In genomic region chr4:155696261-155697255, GRCm38 (mm10) we compare ENCODE assay signal across 9 mouse cellular contexts. TPM values are rescaled to one million over a fixed set of nuclear protein-coding genes. Genes with fewer than 3 reads are reported as not detected.
A peak's percentile ranks its signal among the peaks of the same experiment; 100 is the strongest.
DNase-seq lines count a peak whose midpoint lies in the region; ATAC-seq lines count a peak whose summit lies in the region.
"Had no signal": no experiment of that assay in that cellular context is flagged by ENCODE, and none has a peak within 500 bp of the region (broad histone marks: within the 10 kb centered on the region; RNA-seq: fewer than 3 reads in every experiment).

No protein-coding gene starts in this region.

- DNase-seq in limb, embryonic 10.5 days (ENCODE audit: low spot score): no peak
- peak; percentile 72 to 91 for DNase-seq in adrenal gland, adult (ENCODE audit: inconsistent age in 2 of 2, low spot score in 1 of 2)
- DNase-seq in gastrocnemius, adult 18-20 months (ENCODE audit: low spot score): no peak
- no peak for DNase-seq in heart, postnatal 36 days

- WGBS in limb, embryonic 12.5 days: 75% methylated on average over 16 of the region's 16 CpGs
- 77% methylated on average over 16 of the region's 16 CpGs for WGBS in limb, embryonic 10.5 days
- 64% methylated on average over 16 of the region's 16 CpGs for WGBS in embryonic facial prominence, embryonic 15.5 days
- 77% methylated on average over 16 of the region's 16 CpGs for WGBS in neural tube, embryonic 13.5 days

- H3K4me3 ChIP-seq in limb, embryonic 12.5 days (replicated peaks): 0 out of 2 replicates have a peak overlapping the region, but pooled peaks have one; percentile 79
- H3K4me3 ChIP-seq in limb, embryonic 10.5 days: no peak overlapping the region
- H3K4me3 ChIP-seq in embryonic facial prominence, embryonic 15.5 days (replicated peaks): no peak overlapping the region
- H3K4me3 ChIP-seq in neural tube, embryonic 13.5 days: peak overlapping the region; percentile 71
- H3K4me3 ChIP-seq: heart, embryonic 15.5 days had no signal

- H3K4me1 ChIP-seq in limb, embryonic 12.5 days (replicated peaks): peaks cover 16% of the 10 kb centered on the region
- peaks cover 23% of the 10 kb centered on the region for H3K4me1 ChIP-seq in limb, embryonic 10.5 days
- H3K4me1 ChIP-seq in embryonic facial prominence, embryonic 15.5 days: peaks cover 26% of the 10 kb centered on the region
- peaks cover 32% of the 10 kb centered on the region for H3K4me1 ChIP-seq in neural tube, embryonic 13.5 days (replicated peaks)

- H3K27me3 ChIP-seq in limb, embryonic 12.5 days: peaks cover 20% of the 10 kb centered on the region
- peaks cover 47% of the 10 kb centered on the region for H3K27me3 ChIP-seq in limb, embryonic 10.5 days (ENCODE audit: low read depth, poor library complexity, severe bottlenecking)
- no peaks in the 10 kb centered on the region for H3K27me3 ChIP-seq in embryonic facial prominence, embryonic 15.5 days
- peaks cover 27% of the 10 kb centered on the region for H3K27me3 ChIP-seq in neural tube, embryonic 13.5 days

- H3K36me3 ChIP-seq in limb, embryonic 12.5 days: no peaks in the 10 kb centered on the region
- no peaks in the 10 kb centered on the region for H3K36me3 ChIP-seq in limb, embryonic 10.5 days
- no peaks in the 10 kb centered on the region for H3K36me3 ChIP-seq in embryonic facial prominence, embryonic 15.5 days
- no peaks in the 10 kb centered on the region for H3K36me3 ChIP-seq in neural tube, embryonic 13.5 days
- H3K36me3 ChIP-seq: heart, embryonic 15.5 days had no signal

- no peak for ATAC-seq in limb, embryonic 12.5 days (ENCODE audit: insufficient number of reproducible peaks, insufficient read depth, low FRiP score, low TSS enrichment, low read depth)
- ATAC-seq in embryonic facial prominence, embryonic 15.5 days (ENCODE audit: insufficient number of reproducible peaks, low FRiP score, low TSS enrichment, low read depth): no peak
- no peak for ATAC-seq in neural tube, embryonic 13.5 days (ENCODE audit: low read depth)
- ATAC-seq in CD4-positive, CD25-positive, alpha-beta regulatory T cell, adult 4 months: no peak

- no peak overlapping the region for H3K27ac ChIP-seq in limb, embryonic 12.5 days
- no peak overlapping the region for H3K27ac ChIP-seq in limb, embryonic 10.5 days
- no peak overlapping the region for H3K27ac ChIP-seq in embryonic facial prominence, embryonic 15.5 days (replicated peaks)
- H3K27ac ChIP-seq in neural tube, embryonic 13.5 days (replicated peaks): no peak overlapping the region
- H3K27ac ChIP-seq: heart, embryonic 15.5 days had no signal

- H3K4me2 ChIP-seq in limb, embryonic 12.5 days: peak overlapping the region; percentile 88
- peak overlapping the region; percentile 95; the same call in 1 of the 2 replicates for H3K4me2 ChIP-seq in embryonic facial prominence, embryonic 15.5 days (replicated peaks)
- peak overlapping the region; percentile 89 for H3K4me2 ChIP-seq in neural tube, embryonic 13.5 days
- H3K4me2 ChIP-seq: heart, embryonic 15.5 days had no signal

- no peaks in the 10 kb centered on the region for H3K9me3 ChIP-seq in limb, embryonic 12.5 days
- no peaks in the 10 kb centered on the region for H3K9me3 ChIP-seq in limb, embryonic 10.5 days (replicated peaks)
- no peaks in the 10 kb centered on the region for H3K9me3 ChIP-seq in embryonic facial prominence, embryonic 15.5 days (replicated peaks)
- no peaks in the 10 kb centered on the region for H3K9me3 ChIP-seq in neural tube, embryonic 13.5 days
- H3K9me3 ChIP-seq: heart, embryonic 15.5 days had no signal

- intact Hi-C loops in heart, postnatal 36 days (cut with DNase I): no loop called here

- H3K9ac ChIP-seq in limb, embryonic 12.5 days (replicated peaks): 0 out of 2 replicates have a peak overlapping the region, but pooled peaks have one; percentile 40
- 0 out of 2 replicates have a peak overlapping the region, but pooled peaks have one; percentile 2 for H3K9ac ChIP-seq in embryonic facial prominence, embryonic 15.5 days
- H3K9ac ChIP-seq in neural tube, embryonic 13.5 days: peak overlapping the region; percentile 91
- H3K9ac ChIP-seq: heart, embryonic 15.5 days had no signal

RNA-seq across cellular contexts. Expression of gene Fndc10, which starts 2.4 kb away (rescaled TPM):
- polyA plus RNA-seq in limb, embryonic 12.5 days (2016; fragmentation: Nextera tagmentation; extraction: Ambion mirVana): 9.3 and 11.2 TPM in 2 replicates
- polyA plus RNA-seq in limb, embryonic 10.5 days (2016; fragmentation: Nextera tagmentation; extraction: Ambion mirVana): 1.5 and 2.6 TPM in 2 replicates
- 13.5 and 13.9 TPM in 2 replicates for polyA plus RNA-seq in embryonic facial prominence, embryonic 15.5 days (2015; fragmentation: Nextera tagmentation; extraction: Ambion mirVana)
- 10.5 and 16.5 TPM in 2 replicates for polyA plus RNA-seq in neural tube, embryonic 13.5 days (2015; fragmentation: Nextera tagmentation; extraction: Ambion mirVana)
- 1 to 10 TPM in 1 of 2 experiments, under 1 TPM in 1; 0.89 to 1.4 TPM for total RNA-seq in gastrocnemius, adult 18-20 months (2021)
- 1 to 10 TPM in 1 of 2 experiments, under 1 TPM in 1; 0.59 to 1.4 TPM for polyA plus RNA-seq in CD4-positive, CD25-positive, alpha-beta regulatory T cell, adult 4 months (2017; shearing (Covaris generic))
- total RNA-seq in heart, postnatal 36 days (2021): 1 to 10 TPM; 1.2 to 1.6 TPM

RNA-seq across cellular contexts. Expression of gene Ssu72, which starts 8.0 kb away (rescaled TPM):
- polyA plus RNA-seq in limb, embryonic 12.5 days (2016; fragmentation: Nextera tagmentation; extraction: Ambion mirVana): 143 and 145 TPM in 2 replicates
- 161 and 163 TPM in 2 replicates for polyA plus RNA-seq in limb, embryonic 10.5 days (2016; fragmentation: Nextera tagmentation; extraction: Ambion mirVana)
- 135 and 140 TPM in 2 replicates for polyA plus RNA-seq in embryonic facial prominence, embryonic 15.5 days (2015; fragmentation: Nextera tagmentation; extraction: Ambion mirVana)
- 178 and 184 TPM in 2 replicates for polyA plus RNA-seq in neural tube, embryonic 13.5 days (2015; fragmentation: Nextera tagmentation; extraction: Ambion mirVana)
- total RNA-seq in gastrocnemius, adult 18-20 months (2021): 10 to 100 TPM; 40.7 to 45.6 TPM
- 100 to 1,000 TPM; 153 to 164 TPM for polyA plus RNA-seq in CD4-positive, CD25-positive, alpha-beta regulatory T cell, adult 4 months (2017; shearing (Covaris generic))
- 10 to 100 TPM; 43.5 to 45.6 TPM for total RNA-seq in heart, postnatal 36 days (2021)

RNA-seq across cellular contexts. Expression of gene Mib2, which starts 27.6 kb away (rescaled TPM):
- polyA plus RNA-seq in limb, embryonic 12.5 days (2016; fragmentation: Nextera tagmentation; extraction: Ambion mirVana): 36.5 and 37.2 TPM in 2 replicates
- polyA plus RNA-seq in limb, embryonic 10.5 days (2016; fragmentation: Nextera tagmentation; extraction: Ambion mirVana): 18.9 and 25.2 TPM in 2 replicates
- polyA plus RNA-seq in embryonic facial prominence, embryonic 15.5 days (2015; fragmentation: Nextera tagmentation; extraction: Ambion mirVana): 36.3 and 36.8 TPM in 2 replicates
- polyA plus RNA-seq in neural tube, embryonic 13.5 days (2015; fragmentation: Nextera tagmentation; extraction: Ambion mirVana): 37.4 and 38.9 TPM in 2 replicates
- 10 to 100 TPM; 16.1 to 16.8 TPM for total RNA-seq in gastrocnemius, adult 18-20 months (2021)
- 1 to 10 TPM; 4.8 to 5.1 TPM for polyA plus RNA-seq in CD4-positive, CD25-positive, alpha-beta regulatory T cell, adult 4 months (2017; shearing (Covaris generic))
- total RNA-seq in heart, postnatal 36 days (2021): 10 to 100 TPM; 25.3 to 29.9 TPM

RNA-seq across cellular contexts. Expression of gene Tmem240, which starts 38.0 kb away (rescaled TPM):
- polyA plus RNA-seq in limb, embryonic 12.5 days (2016; fragmentation: Nextera tagmentation; extraction: Ambion mirVana): 1.4 and 1.6 TPM in 2 replicates
- 0.58 and 0.79 TPM in 2 replicates for polyA plus RNA-seq in limb, embryonic 10.5 days (2016; fragmentation: Nextera tagmentation; extraction: Ambion mirVana)
- 1.6 and 2.2 TPM in 2 replicates for polyA plus RNA-seq in embryonic facial prominence, embryonic 15.5 days (2015; fragmentation: Nextera tagmentation; extraction: Ambion mirVana)
- polyA plus RNA-seq in neural tube, embryonic 13.5 days (2015; fragmentation: Nextera tagmentation; extraction: Ambion mirVana): 10.4 and 12.0 TPM in 2 replicates
- total RNA-seq in gastrocnemius, adult 18-20 months (2021): under 1 TPM; 0.07 to 0.25 TPM
- under 1 TPM in 1 of 2 experiments, not detected in 1; 0.24 TPM for polyA plus RNA-seq in CD4-positive, CD25-positive, alpha-beta regulatory T cell, adult 4 months (2017; shearing (Covaris generic))
- under 1 TPM; 0.19 to 0.42 TPM for total RNA-seq in heart, postnatal 36 days (2021)

RNA-seq across cellular contexts. Expression of gene Mmp23, which starts 43.4 kb away (rescaled TPM):
- 16.0 and 16.3 TPM in 2 replicates for polyA plus RNA-seq in limb, embryonic 12.5 days (2016; fragmentation: Nextera tagmentation; extraction: Ambion mirVana)
- 8.4 and 10.4 TPM in 2 replicates for polyA plus RNA-seq in limb, embryonic 10.5 days (2016; fragmentation: Nextera tagmentation; extraction: Ambion mirVana)
- 38.5 and 39.0 TPM in 2 replicates for polyA plus RNA-seq in embryonic facial prominence, embryonic 15.5 days (2015; fragmentation: Nextera tagmentation; extraction: Ambion mirVana)
- polyA plus RNA-seq in neural tube, embryonic 13.5 days (2015; fragmentation: Nextera tagmentation; extraction: Ambion mirVana): 3.9 and 5.4 TPM in 2 replicates
- total RNA-seq in gastrocnemius, adult 18-20 months (2021): 1 to 10 TPM in 1 of 2 experiments, under 1 TPM in 1; 0.53 to 1.8 TPM
- not detected for polyA plus RNA-seq in CD4-positive, CD25-positive, alpha-beta regulatory T cell, adult 4 months (2017; shearing (Covaris generic))
- 10 to 100 TPM in 1 of 2 experiments, 1 to 10 TPM in 1; 9.3 to 10.5 TPM for total RNA-seq in heart, postnatal 36 days (2021)

Comparison
In these comparisons a context has a peak if more than half of its experiments do, and no peak if none do; other contexts are left out.
1. H3K4me3 ChIP-seq: peak in limb, embryonic 12.5 days (single experiment) and neural tube, embryonic 13.5 days (single experiment); none in limb, embryonic 10.5 days (single experiment) and embryonic facial prominence, embryonic 15.5 days (single experiment).
2. H3K9ac ChIP-seq: peak in every context shown above with its lines; median percentile 91 in neural tube, embryonic 13.5 days; 40 in limb, embryonic 12.5 days; 2 in embryonic facial prominence, embryonic 15.5 days.
3. DNase-seq: peak in adrenal gland, adult (2 of 2); none in limb, embryonic 10.5 days (single experiment), gastrocnemius, adult 18-20 months (single experiment) and heart, postnatal 36 days (0 of 2).
4. Peak in every context shown above with its lines, with median percentiles within 50 percentile points of each other: H3K4me2 ChIP-seq.